Mouse (Mus musculus) gastrocnemius, adult 2 months (tissue): Measurements from ENCODE around the gene AI481877. TPM values are rescaled to one million over a fixed set of nuclear protein-coding genes. Genes with fewer than 3 reads are reported as not detected.

Experiments used
- DNase-seq: peaks from one replicate; pipeline ENCODE4 v3.0.0; 2022
- H3K27ac ChIP-seq: fragments of 200-600 bp; 2 replicates; pipeline ENCODE4 v1.8.1; 2022; ENCODE audit warnings: mild to moderate bottlenecking
- H3K4me3 ChIP-seq: fragments of 200-600 bp; 2 replicates; pipeline ENCODE4 v1.8.1; 2022; ENCODE audit warnings: mild to moderate bottlenecking, moderate library complexity
- CTCF ChIP-seq: fragments of 200-600 bp; IDR thresholded peaks from 2 replicates; pipeline ENCODE4 v1.8.1; 2022; ENCODE audit warnings: antibody characterized with exemption, mild to moderate bottlenecking, moderate library complexity
- intact Hi-C: fragments of 180-260 bp; cut with DNase I; formaldehyde crosslinking; loops from one replicate; pipeline ENCODE4 v1.15.1; 2025
- total RNA-seq, 2 experiments: library from RNA; stranded (reverse); gene quantifications; 2 replicates each; pipeline ENCODE4 v1.2.3; 2021

Gene AI481877
- total RNA-seq, 2 experiments from 2014 or later = not detected

DNA sequence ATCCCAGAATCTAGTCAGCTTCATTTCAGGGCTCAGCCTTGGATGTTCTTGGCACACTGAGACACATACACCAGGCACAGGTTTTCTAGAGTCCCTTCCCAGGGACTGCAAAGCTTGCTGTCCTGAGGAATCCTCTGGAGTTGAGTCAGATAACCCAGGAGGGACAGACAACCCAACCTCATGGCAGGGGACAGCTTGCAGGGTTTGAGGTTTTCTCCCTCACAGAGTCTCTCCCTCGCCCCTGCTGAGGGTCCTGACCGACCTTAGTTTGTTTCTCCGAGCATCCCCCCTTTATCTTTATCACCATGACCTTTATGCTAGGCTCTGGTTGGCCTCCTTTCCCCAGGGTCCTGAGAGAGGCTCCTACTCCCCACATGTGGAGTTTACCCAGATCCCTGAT, 101.3 kb downstream of the AI481877 start:
- TF ChIP-seq CTCF = no peak
- no peak overlapping the region for H3K27ac ChIP-seq
- DNase-seq = no peak
- intact Hi-C loops = loop anchor here (5.0 kb wide), 1 partner anchor 35 kb away; the partner anchor contains the start of gene Gm20503
- no peak overlapping the region for H3K4me3 ChIP-seq

GRCm38 (mm10) chr4:59036490-59037127, 102.2 kb downstream of the AI481877 start:
- TF ChIP-seq CTCF = peak; percentile 92
- Histone ChIP-seq H3K4me3 (peak overlapping the region; percentile 87), H3K27ac (peak overlapping the region; percentile 44)
- peak; percentile 78 for DNase-seq
- intact Hi-C loops = loop anchor here (5.0 kb wide), 1 partner anchor 34 kb away; the partner anchor contains the start of gene Gm20503

GRCm38 (mm10) chr4:59035786-59036350, 102.9 kb downstream of the AI481877 start:
- DNase-seq = no peak
- TF ChIP-seq CTCF = no peak
- H3K27ac ChIP-seq = peak overlapping the region; percentile 84
- intact Hi-C loops = loop anchor here (1.0 to 5.0 kb wide), 2 partner anchors 34 to 51 kb away; partner anchors contain the start of gene Gm20503
- peak overlapping the region; percentile 87 for H3K4me3 ChIP-seq

- TF ChIP-seq CTCF = peak; percentile 39
- DNase-seq = peak; percentile 80
- peak within 1 kb of the TSS; percentile 84 for H3K27ac ChIP-seq
- peak within 1 kb of the TSS; percentile 87 for H3K4me3 ChIP-seq
- intact Hi-C loops = loop anchor here (1.0 to 5.0 kb wide), 2 partner anchors 33 to 50 kb away; partner anchors contain the start of gene Gm20503
Measured at GRCm38 (mm10) chr4:59034918-59035785, 103.6 kb downstream of the AI481877 start, which contains the start of gene Gng10. Gene Gng10 (plus strand): TSS chr4:59035088.

GRCm38 (mm10) chr4:59034325-59034917, 104.4 kb downstream of the AI481877 start:
- peak overlapping the region; percentile 87 for H3K4me3 ChIP-seq
- peak; percentile 38 for DNase-seq
- TF ChIP-seq CTCF = no peak
- intact Hi-C loops = no loop called here
- H3K27ac ChIP-seq = peak overlapping the region; percentile 84

DNA sequence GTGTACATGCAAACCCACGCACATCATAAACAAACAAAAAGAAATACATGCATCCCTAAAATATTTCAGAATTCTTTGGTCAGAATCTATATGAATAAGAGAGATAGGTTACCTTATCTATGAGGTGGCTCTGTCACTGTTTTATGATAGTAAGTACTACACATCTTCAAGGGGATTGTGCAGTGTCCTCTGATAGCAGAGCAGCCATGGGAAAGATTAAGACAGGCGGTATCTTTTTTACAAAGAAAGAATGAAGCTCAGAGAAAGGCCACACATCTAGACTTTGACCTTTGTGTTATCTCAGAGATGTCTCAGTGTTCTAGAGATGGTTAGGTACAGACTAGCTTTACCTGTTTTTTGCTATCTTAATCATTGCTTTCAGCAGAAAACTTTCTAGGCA, 121.9 kb downstream of the AI481877 start:
- intact Hi-C loops = no loop called here
- H3K4me3 ChIP-seq = no peak overlapping the region
- no peak for TF ChIP-seq CTCF
- no peak overlapping the region; the same call in 1 of the 2 replicates for H3K27ac ChIP-seq
- no peak for DNase-seq

GRCm38 (mm10) chr4:59015181-59015580, 123.6 kb downstream of the AI481877 start:
- no peak overlapping the region for H3K4me3 ChIP-seq
- TF ChIP-seq CTCF = no peak
- H3K27ac ChIP-seq = peak overlapping the region; percentile 77
- DNase-seq = peak; percentile 71
- intact Hi-C loops = no loop called here

DNA sequence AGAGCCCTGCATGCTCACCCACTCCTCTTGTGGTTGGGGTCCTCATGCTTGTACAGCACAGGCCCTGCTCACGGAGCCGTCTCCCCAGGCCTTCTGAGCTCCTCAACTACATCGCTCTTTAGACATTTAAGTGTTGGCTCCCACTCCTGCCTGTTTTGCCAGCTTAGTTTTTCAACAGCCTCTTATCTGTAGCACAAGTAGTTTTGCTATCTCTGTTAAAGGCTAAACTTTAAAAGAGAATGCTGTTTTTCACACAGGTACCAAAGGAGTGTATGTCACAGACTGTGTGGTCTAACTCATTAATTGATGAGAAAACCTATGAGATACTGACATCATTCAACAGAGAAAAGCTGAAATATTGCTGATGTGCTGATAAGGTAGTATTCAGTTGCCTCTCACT, 127.3 kb downstream of the AI481877 start:
- Histone ChIP-seq H3K4me3 (no peak overlapping the region), H3K27ac (0 out of 2 replicates have a peak overlapping the region, but pooled peaks have one; percentile 20)
- intact Hi-C loops = no loop called here
- TF ChIP-seq CTCF = no peak
- no peak for DNase-seq

GRCm38 (mm10) chr4:59009696-59010095, 129.1 kb downstream of the AI481877 start:
- no peak for TF ChIP-seq CTCF
- no peak for DNase-seq
- intact Hi-C loops = no loop called here
- H3K27ac ChIP-seq = no peak overlapping the region
- H3K4me3 ChIP-seq = no peak overlapping the region

- no peak for TF ChIP-seq CTCF
- no peak for DNase-seq
- Histone ChIP-seq H3K4me3 (no peak overlapping the region), H3K27ac (no peak overlapping the region)
- intact Hi-C loops = no loop called here
Measured at GRCm38 (mm10) chr4:59009186-59009585, 129.6 kb downstream of the AI481877 start.

- TF ChIP-seq CTCF = no peak
- DNase-seq = no peak
- intact Hi-C loops = no loop called here
- Histone ChIP-seq H3K4me3 (no peak overlapping the region), H3K27ac (peak overlapping the region; percentile 97; the same call in 1 of the 2 replicates)
Measured at GRCm38 (mm10) chr4:59007974-59008373, 130.8 kb downstream of the AI481877 start.

GRCm38 (mm10) chr4:59007016-59007415, 131.8 kb downstream of the AI481877 start:
- Histone ChIP-seq H3K4me3 (peak overlapping the region; percentile 39), H3K27ac (peak overlapping the region; percentile 97)
- no peak for TF ChIP-seq CTCF
- intact Hi-C loops = no loop called here
- peak; percentile 31 for DNase-seq
